Mouse (Mus musculus) embryo, embryonic 9.5 days (tissue): Measurements from ENCODE around the gene Zscan4-ps3.
"Not testable (repeated sequence)": the region's sequence is repeated elsewhere in the genome, so short reads cannot be mapped to it uniquely, and the experiment has no call there.

ENCODE experiments used
- DNase-seq: peaks from one replicate; pipeline ENCODE4 v3.0.0-alpha.2; 2017; ENCODE audit errors: extremely low spot score

The Zscan4-ps3 gene

DNA sequence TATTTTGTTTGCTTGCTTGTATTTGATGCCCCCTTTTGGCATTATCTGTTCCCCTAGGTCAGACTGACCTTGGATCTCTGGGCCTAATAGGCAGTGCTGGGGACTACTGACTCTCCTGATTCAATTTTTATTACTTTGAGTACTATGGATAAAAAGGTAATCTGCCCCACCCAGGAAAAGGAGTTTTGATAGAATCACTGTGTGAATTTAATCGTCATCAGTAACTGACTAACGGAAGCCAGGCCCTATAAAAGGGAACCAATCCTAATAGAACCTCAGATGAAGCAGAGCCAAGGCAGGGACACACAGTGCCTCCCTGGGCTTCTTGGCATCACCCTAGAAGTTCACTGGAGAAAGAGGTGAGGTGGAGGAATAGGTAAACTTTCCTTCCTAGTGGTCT, at the start of gene Zscan4-ps3:
Gene Zscan4-ps3 (plus strand): TSS at position 301 of the 400 bp plus-strand sequence.
- DNase-seq = not testable (repeated sequence)

DNA sequence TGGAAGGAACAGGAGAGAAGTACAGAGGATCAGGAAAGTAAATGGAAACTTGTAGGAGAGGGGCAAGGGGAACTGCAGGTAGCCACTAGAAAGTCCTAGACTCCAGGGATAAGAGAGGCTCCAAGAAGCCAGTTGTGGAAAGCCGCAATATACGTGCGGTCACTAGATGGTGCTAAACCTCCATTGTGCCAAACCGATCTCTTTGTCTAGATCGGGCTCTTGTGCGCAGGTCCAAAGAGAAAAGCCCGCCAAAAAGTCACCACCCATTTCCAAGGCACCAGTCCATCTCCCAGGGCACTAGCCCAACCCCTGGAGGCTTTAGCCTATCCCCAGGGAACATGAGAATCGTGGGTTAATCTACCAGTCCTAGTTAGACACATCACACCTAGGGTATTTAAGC, 8.0 kb downstream of the Zscan4-ps3 start:
- peak; percentile 61 for DNase-seq
